Mouse (Mus musculus) limb, embryonic 10.5 days (tissue): Measurements from ENCODE around the gene Map3k21. TPM values are rescaled to one million over a fixed set of nuclear protein-coding genes. Genes with fewer than 3 reads are reported as not detected.

ENCODE experiments used
- DNase-seq: peaks from one replicate; pipeline ENCODE4 v3.0.0-alpha.2; 2017; ENCODE audit warnings: low spot score
- H3K27ac ChIP-seq: fragments of 300-500 bp; sonication (generic); 2 replicates; pipeline ENCODE4 v1.5.1; 2016; ENCODE audit warnings: mild to moderate bottlenecking
- H3K27me3 ChIP-seq: fragments of 300-500 bp; sonication (generic); 2 replicates; pipeline ENCODE4 v1.6.1; 2016; ENCODE audit warnings: low read depth, mild to moderate bottlenecking; ENCODE audit not compliant: poor library complexity, severe bottlenecking
- H3K36me3 ChIP-seq: fragments of 300-500 bp; sonication (generic); 2 replicates; pipeline ENCODE4 v1.6.1; 2016; ENCODE audit warnings: mild to moderate bottlenecking, moderate library complexity
- H3K4me1 ChIP-seq: fragments of 300-500 bp; sonication (generic); 2 replicates; pipeline ENCODE4 v1.6.1; 2016
- H3K4me3 ChIP-seq: fragments of 300-500 bp; sonication (generic); 2 replicates; pipeline ENCODE4 v1.5.1; 2016; ENCODE audit warnings: mild to moderate bottlenecking, moderate library complexity
- H3K9me3 ChIP-seq: fragments of 300-500 bp; sonication (generic); replicated peaks from 2 replicates; pipeline ENCODE4 v1.6.1; 2016; ENCODE audit warnings: mild to moderate bottlenecking
- WGBS: fragments of 180-500 bp; shearing (Covaris S2); methylation state at CpG from one replicate; pipeline ENCODE4 v1.1.7; 2016; 5-methylcytosine and 5-hydroxymethylcytosine counted together
- polyA plus RNA-seq: library from polyadenylated mRNA; unstranded; fragments of >200 nt; fragmentation: Nextera tagmentation; extraction: Ambion mirVana; gene quantifications from 2 replicates; pipeline ENCODE4 v1.2.1, GENCODE M21; 2016

Gene Map3k21
- polyA plus RNA-seq, 1 experiment from 2014 or later, result 0.04 TPM

DNA sequence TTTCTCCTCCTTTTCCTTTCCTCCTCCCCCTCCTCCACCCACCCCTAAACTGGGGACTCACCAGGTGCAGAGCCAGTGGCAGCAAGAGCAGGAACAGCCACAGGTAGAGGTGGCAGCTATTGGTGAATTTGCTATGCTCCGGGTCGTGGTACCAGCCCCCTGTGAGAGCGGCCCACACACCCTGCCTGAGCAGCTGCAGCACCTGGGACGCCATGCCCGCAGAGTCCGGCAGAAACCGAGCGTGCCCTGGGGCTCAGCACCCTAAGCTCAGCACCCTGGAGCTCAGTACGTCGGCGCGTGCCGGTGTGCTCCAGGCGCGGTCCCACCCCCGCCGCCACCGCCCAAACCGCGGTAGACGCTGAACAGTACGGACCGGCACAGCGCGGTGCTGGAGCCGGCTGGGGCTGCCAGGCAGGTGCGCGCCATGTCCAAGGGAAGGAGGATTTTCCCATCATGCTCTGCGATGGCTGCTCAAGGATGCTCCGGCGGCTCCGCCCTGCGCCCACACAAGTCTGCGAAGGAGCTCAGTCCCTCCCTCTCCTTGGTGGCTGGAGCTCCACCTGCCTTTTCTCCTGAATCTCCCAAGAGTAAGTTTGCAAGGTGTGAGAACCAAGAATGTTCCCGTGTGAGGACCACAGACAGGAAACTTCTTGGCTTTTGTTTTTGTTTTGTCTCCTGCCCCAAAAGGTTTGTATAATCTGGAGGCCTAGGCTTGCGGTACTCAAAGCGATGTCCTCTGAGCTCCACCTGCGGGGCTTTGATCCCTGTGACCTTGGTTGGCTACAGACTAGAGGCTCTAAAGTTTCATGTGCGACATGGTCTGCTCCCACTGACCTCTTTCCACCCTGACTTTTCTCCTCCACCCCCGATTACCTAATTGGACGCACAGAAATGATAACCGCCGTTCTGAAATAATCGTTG, 12.1 kb upstream of the Map3k21 start, which contains the start of gene Pcnx2:
Pcnx2 (minus strand) TSS at position 450 of the 921 bp plus-strand sequence.
- H3K4me1 ChIP-seq, result peaks cover 8% of the 10 kb centered on the region
- no peak within 1 kb of the TSS for H3K27ac ChIP-seq
- H3K9me3 ChIP-seq, result no peaks in the 10 kb centered on the region
- no peaks in the 10 kb centered on the region for H3K36me3 ChIP-seq
- peak; percentile 38 for DNase-seq
- H3K27me3 ChIP-seq, result peaks cover 40% of the 10 kb centered on the region
- 11% methylated on average over 44 of the region's 44 CpGs for WGBS
- H3K4me3 ChIP-seq, result peak within 1 kb of the TSS; percentile 47

DNA sequence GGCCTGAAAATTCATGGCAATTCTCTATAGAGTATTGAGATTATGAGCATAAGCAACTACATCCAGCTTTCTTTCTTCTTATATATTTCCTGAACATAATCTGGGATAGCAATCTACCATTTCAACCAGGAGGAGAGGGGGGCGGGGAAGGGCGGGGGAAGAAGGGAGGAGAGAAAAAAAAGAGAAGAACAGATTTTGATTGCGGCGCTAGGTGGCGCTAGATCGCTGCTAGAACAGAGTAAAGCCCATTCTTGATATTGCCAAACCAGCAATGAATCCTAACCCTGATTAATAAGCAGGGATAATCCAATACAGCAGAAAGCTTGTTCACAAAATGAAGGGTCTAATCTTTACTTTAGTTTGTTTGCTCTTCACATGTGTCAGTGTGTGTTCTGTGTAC, 11.4 kb upstream of the Map3k21 start:
- peak; percentile 69 for DNase-seq
- H3K4me1 ChIP-seq, result peaks cover 8% of the 10 kb centered on the region
- no peak overlapping the region for H3K27ac ChIP-seq
- H3K4me3 ChIP-seq, result no peak overlapping the region
- H3K9me3 ChIP-seq, result no peaks in the 10 kb centered on the region
- WGBS, result 1% methylated on average over 6 of the region's 6 CpGs
- H3K27me3 ChIP-seq, result peaks cover 40% of the 10 kb centered on the region
- H3K36me3 ChIP-seq, result no peaks in the 10 kb centered on the region

GRCm38 (mm10) chr8:125901167-125901566, 9.1 kb upstream of the Map3k21 start:
- H3K4me1 ChIP-seq, result peaks cover 8% of the 10 kb centered on the region
- no peak overlapping the region for H3K27ac ChIP-seq
- H3K9me3 ChIP-seq, result no peaks in the 10 kb centered on the region
- peaks cover 28% of the 10 kb centered on the region for H3K27me3 ChIP-seq
- DNase-seq, result no peak
- WGBS, result 24% methylated on average over 2 of the region's 2 CpGs
- no peak overlapping the region for H3K4me3 ChIP-seq
- H3K36me3 ChIP-seq, result no peaks in the 10 kb centered on the region

DNA sequence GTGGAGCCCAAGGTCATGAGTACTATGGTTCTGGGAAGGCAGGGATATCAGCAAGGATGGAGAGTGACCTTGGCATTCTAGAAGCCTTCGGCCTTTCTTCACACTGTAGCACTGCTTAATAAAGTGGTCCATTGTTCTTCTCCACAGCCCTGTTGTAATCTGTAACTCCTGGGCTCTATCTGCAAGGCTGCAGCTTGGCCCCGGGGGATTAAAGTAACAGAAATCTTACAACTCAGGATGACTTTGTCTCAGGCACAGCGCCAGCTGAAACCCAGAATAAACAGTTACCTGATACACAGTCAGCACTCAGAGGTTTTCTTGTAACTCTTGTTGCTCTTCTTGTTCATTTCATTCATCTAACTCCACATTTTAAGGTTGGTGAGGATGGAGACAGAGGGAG, 7.7 kb upstream of the Map3k21 start:
- Histone ChIP-seq H3K9me3 (no peaks in the 10 kb centered on the region), H3K36me3 (no peaks in the 10 kb centered on the region), H3K27me3 (peaks cover 18% of the 10 kb centered on the region), H3K4me3 (no peak overlapping the region), H3K4me1 (peaks cover 8% of the 10 kb centered on the region), H3K27ac (no peak overlapping the region)
- 64% methylated on average over 3 of the region's 3 CpGs for WGBS
- DNase-seq, result no peak

GRCm38 (mm10) chr8:125905341-125905740, 4.9 kb upstream of the Map3k21 start:
- Histone ChIP-seq H3K36me3 (no peaks in the 10 kb centered on the region), H3K27me3 (peaks cover 32% of the 10 kb centered on the region)

DNA sequence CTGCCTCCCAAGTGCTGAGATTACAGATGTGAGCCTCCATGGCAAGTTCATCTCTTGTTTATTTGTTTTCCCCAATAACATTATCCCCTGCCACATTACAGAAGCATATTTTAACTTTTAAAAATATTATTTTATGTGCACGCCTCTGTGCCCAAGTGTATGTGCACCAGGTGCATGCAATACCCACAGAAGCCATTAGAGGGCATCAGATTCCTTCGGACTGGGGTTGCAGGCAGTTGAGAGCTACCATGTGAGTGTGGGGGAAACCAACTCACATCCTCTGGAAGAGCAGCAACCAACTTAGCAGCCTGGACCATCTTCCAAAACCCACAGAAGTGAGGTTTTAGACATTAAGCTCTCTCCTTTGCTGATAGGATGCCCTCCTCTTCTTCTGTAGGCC, 2.9 kb upstream of the Map3k21 start:
- H3K36me3 ChIP-seq, result no peaks in the 10 kb centered on the region
- H3K9me3 ChIP-seq, result no peaks in the 10 kb centered on the region
- peaks cover 51% of the 10 kb centered on the region for H3K27me3 ChIP-seq
- peaks cover 20% of the 10 kb centered on the region for H3K4me1 ChIP-seq
- no peak overlapping the region for H3K4me3 ChIP-seq
- 74% methylated on average over 2 of the region's 2 CpGs for WGBS
- DNase-seq, result no peak
- no peak overlapping the region for H3K27ac ChIP-seq

More at GRCm38 (mm10) chr8:125905341-125905740, 4.9 kb upstream of the Map3k21 start:
- Histone ChIP-seq H3K27ac (no peak overlapping the region), H3K9me3 (no peaks in the 10 kb centered on the region), H3K4me3 (no peak overlapping the region), H3K4me1 (peaks cover 9% of the 10 kb centered on the region)
- DNase-seq, result no peak
- WGBS, result 82% methylated on average over 2 of the region's 2 CpGs

- WGBS, result 6% methylated on average over 30 of the region's 30 CpGs
- H3K9me3 ChIP-seq, result no peaks in the 10 kb centered on the region
- no peak overlapping the region for H3K27ac ChIP-seq
- H3K4me3 ChIP-seq, result peak overlapping the region; percentile 59
- H3K27me3 ChIP-seq, result peaks cover 71% of the 10 kb centered on the region
- peaks cover 20% of the 10 kb centered on the region for H3K4me1 ChIP-seq
- DNase-seq, result peak; percentile 55
- H3K36me3 ChIP-seq, result no peaks in the 10 kb centered on the region
Observed at GRCm38 (mm10) chr8:125909661-125910364, 437 bp upstream of the Map3k21 start.

- DNase-seq, result no peak
- Histone ChIP-seq H3K36me3 (no peaks in the 10 kb centered on the region), H3K27me3 (peaks cover 77% of the 10 kb centered on the region), H3K27ac (peak overlapping the region; percentile 51; the same call in 1 of the 2 replicates), H3K9me3 (no peaks in the 10 kb centered on the region), H3K4me3 (peak overlapping the region; percentile 59), H3K4me1 (peaks cover 20% of the 10 kb centered on the region)
- 3% methylated on average over 30 of the region's 31 CpGs for WGBS
Observed at GRCm38 (mm10) chr8:125911229-125911580, 955 bp downstream of the Map3k21 start.

GRCm38 (mm10) chr8:125913206-125913605, 3.0 kb downstream of the Map3k21 start:
- peaks cover 66% of the 10 kb centered on the region for H3K27me3 ChIP-seq
- H3K4me1 ChIP-seq, result peaks cover 20% of the 10 kb centered on the region
- WGBS, result 92% methylated on average over 4 of the region's 4 CpGs
- no peak overlapping the region for H3K27ac ChIP-seq
- H3K36me3 ChIP-seq, result no peaks in the 10 kb centered on the region
- H3K4me3 ChIP-seq, result no peak overlapping the region
- DNase-seq, result no peak
- no peaks in the 10 kb centered on the region for H3K9me3 ChIP-seq

DNA sequence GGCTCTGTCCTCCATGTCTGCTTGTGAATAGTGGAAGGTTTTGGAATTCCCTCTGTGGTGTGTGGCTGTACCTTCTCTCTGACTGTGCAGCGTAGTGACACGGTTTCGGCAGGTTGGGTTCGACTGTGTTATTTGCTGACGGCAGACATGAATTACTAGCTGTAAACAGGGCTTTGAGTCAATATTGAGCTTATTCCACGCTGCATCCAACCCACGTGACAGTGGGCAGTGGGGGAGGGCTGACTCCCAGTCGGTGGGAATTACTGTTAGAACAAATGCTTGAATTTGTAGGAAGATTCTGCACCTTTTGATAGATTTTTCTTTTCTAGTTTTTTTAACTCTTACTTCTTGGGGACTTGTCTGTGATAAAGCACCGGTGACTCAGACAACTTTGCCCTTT, 4.1 kb downstream of the Map3k21 start:
- Histone ChIP-seq H3K4me1 (peaks cover 28% of the 10 kb centered on the region), H3K9me3 (no peaks in the 10 kb centered on the region), H3K36me3 (no peaks in the 10 kb centered on the region), H3K27ac (no peak overlapping the region), H3K27me3 (peaks cover 55% of the 10 kb centered on the region), H3K4me3 (no peak overlapping the region)
- no peak for DNase-seq
- 85% methylated on average over 9 of the region's 9 CpGs for WGBS

GRCm38 (mm10) chr8:125917013-125917412, 6.8 kb downstream of the Map3k21 start:
- no peaks in the 10 kb centered on the region for H3K9me3 ChIP-seq
- H3K4me1 ChIP-seq, result peaks cover 23% of the 10 kb centered on the region; the same call in 1 of the 2 replicates
- no peaks in the 10 kb centered on the region for H3K36me3 ChIP-seq
- H3K27me3 ChIP-seq, result peaks cover 28% of the 10 kb centered on the region
- no peak overlapping the region for H3K27ac ChIP-seq
- WGBS, result 74% methylated on average over 10 of the region's 10 CpGs
- no peak for DNase-seq
- no peak overlapping the region for H3K4me3 ChIP-seq

DNA sequence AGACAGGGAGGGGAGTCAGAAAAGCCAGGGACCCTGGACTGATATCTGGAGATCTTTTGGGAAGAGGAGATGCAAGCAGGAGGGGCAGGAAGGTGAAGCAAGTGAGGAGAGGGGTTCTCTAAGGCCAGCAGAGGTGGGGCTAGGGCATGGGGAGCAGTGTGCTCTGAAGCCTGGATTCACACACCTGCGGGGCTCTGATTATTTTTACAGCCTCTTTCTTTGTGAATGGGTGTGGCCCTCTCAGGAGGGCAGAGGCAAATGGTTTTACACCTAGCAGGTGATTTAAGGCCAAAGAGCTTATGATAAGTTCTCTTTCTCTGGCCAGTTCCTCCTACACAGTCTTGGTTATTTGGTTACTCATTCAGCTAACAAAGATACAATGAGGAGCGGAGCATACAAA, 8.5 kb downstream of the Map3k21 start:
- WGBS, result 77% methylated on average over 2 of the region's 2 CpGs
- H3K4me3 ChIP-seq, result no peak overlapping the region
- H3K27me3 ChIP-seq, result peaks cover 11% of the 10 kb centered on the region
- no peaks in the 10 kb centered on the region for H3K9me3 ChIP-seq
- no peak overlapping the region for H3K27ac ChIP-seq
- H3K4me1 ChIP-seq, result peaks cover 23% of the 10 kb centered on the region; the same call in 1 of the 2 replicates
- DNase-seq, result no peak
- H3K36me3 ChIP-seq, result no peaks in the 10 kb centered on the region

DNA sequence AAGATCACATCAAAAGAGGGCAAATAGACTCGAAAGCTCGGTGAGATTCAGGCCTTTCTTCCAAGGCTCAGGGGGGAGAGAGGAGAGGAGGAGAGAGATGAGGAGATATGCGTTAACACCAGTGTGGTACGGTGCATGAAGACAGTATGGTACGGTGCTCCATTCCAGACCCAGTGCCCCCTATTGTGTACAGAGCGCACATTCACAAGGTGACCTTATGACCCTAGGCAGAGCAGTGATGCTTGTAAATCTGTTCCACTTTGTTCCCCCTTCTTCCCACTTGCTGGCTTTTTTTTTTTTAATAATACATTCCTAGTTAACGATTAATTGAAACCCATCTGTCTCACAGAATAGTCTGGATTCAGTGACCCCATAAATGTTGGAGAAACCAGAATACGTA, 9.3 kb downstream of the Map3k21 start:
- peaks cover 5% of the 10 kb centered on the region; the same call in 1 of the 2 replicates for H3K27me3 ChIP-seq
- H3K4me3 ChIP-seq, result no peak overlapping the region
- no peak for DNase-seq
- H3K27ac ChIP-seq, result no peak overlapping the region
- no peaks in the 10 kb centered on the region for H3K36me3 ChIP-seq
- WGBS, result 70% methylated on average over 8 of the region's 8 CpGs
- H3K9me3 ChIP-seq, result no peaks in the 10 kb centered on the region
- peaks cover 23% of the 10 kb centered on the region; the same call in 1 of the 2 replicates for H3K4me1 ChIP-seq
